Mouse (Mus musculus) gastrocnemius, adult 18-20 months (tissue): ENCODE results near the gene Sfxn5. TPM values are rescaled to one million over a fixed set of nuclear protein-coding genes. Genes with fewer than 3 reads are reported as not detected.
A peak's percentile ranks its signal among the peaks of the same experiment; 100 is the strongest.

Experiments
- DNase-seq: peaks from one replicate; pipeline ENCODE4 v3.0.0; 2021; ENCODE audit warnings: low spot score
- total RNA-seq, 2 experiments: library from RNA; stranded (reverse); gene quantifications; 2 replicates each; pipeline ENCODE4 v1.2.3; 2021

Gene Sfxn5
- total RNA-seq, 2 experiments from 2014 or later: 4.3 to 6.5 TPM

GRCm38 (mm10) chr6:85290869-85291824 lies 42.1 kb downstream of the Sfxn5 start:
- no peak for DNase-seq

GRCm38 (mm10) chr6:85288193-85288857 lies 44.9 kb downstream of the Sfxn5 start:
- DNase-seq: no peak

GRCm38 (mm10) chr6:85286283-85287047 lies 46.8 kb downstream of the Sfxn5 start:
- DNase-seq: no peak

GRCm38 (mm10) chr6:85280871-85281270 lies 52.4 kb downstream of the Sfxn5 start:
- no peak for DNase-seq

GRCm38 (mm10) chr6:85276571-85276970 lies 56.7 kb downstream of the Sfxn5 start:
- no peak for DNase-seq

GRCm38 (mm10) chr6:85272436-85272835 lies 60.8 kb downstream of the Sfxn5 start:
- DNase-seq: no peak

- no peak for DNase-seq
These were observed 67.2 kb downstream of the Sfxn5 start for GRCm38 (mm10) chr6:85266060-85266459.

- DNase-seq: no peak
These were observed 68.2 kb downstream of the Sfxn5 start for GRCm38 (mm10) chr6:85264982-85265518.

- DNase-seq: peak; percentile 76
These were observed 70.2 kb downstream of the Sfxn5 start for GRCm38 (mm10) chr6:85262865-85263515.

- DNase-seq: no peak
These were observed 74.1 kb downstream of the Sfxn5 start for GRCm38 (mm10) chr6:85259094-85259630.

GRCm38 (mm10) chr6:85255578-85255977 lies 77.6 kb downstream of the Sfxn5 start:
- DNase-seq: no peak

GRCm38 (mm10) chr6:85253994-85254541 lies 79.2 kb downstream of the Sfxn5 start:
- DNase-seq: peak; percentile 23

GRCm38 (mm10) chr6:85253275-85253674 lies 79.9 kb downstream of the Sfxn5 start:
- DNase-seq: no peak

- DNase-seq: no peak
These were observed 80.8 kb downstream of the Sfxn5 start for GRCm38 (mm10) chr6:85252251-85253058.

GRCm38 (mm10) chr6:85250811-85251241 lies 82.4 kb downstream of the Sfxn5 start:
- peak; percentile 74 for DNase-seq

GRCm38 (mm10) chr6:85249821-85250220 lies 83.4 kb downstream of the Sfxn5 start:
- no peak for DNase-seq

GRCm38 (mm10) chr6:85239044-85239489 lies 94.2 kb downstream of the Sfxn5 start:
- peak; percentile 63 for DNase-seq

- no peak for DNase-seq
These were observed 95.5 kb downstream of the Sfxn5 start for GRCm38 (mm10) chr6:85237595-85238337.

- DNase-seq: peak; percentile 16
These were observed 96.2 kb downstream of the Sfxn5 start for GRCm38 (mm10) chr6:85237001-85237400.
